Mouse (Mus musculus) liver, embryonic 14.5 days (tissue): ENCODE measurements around the gene Serpine1. TPM values are rescaled to one million over a fixed set of nuclear protein-coding genes. Genes with fewer than 3 reads are reported as not detected.
"Not testable (repeated sequence)": the region's sequence is repeated elsewhere in the genome, so short reads cannot be mapped to it uniquely, and the experiment has no call there.

ENCODE experiments used
- ATAC-seq: fragments of 200-750 bp; cut with Nextera tagmentation; 2 replicates; pipeline ENCODE4 v1.8.0; 2017; ENCODE audit warnings: moderate number of reproducible peaks, mild to moderate bottlenecking, moderate library complexity; ENCODE audit not compliant: insufficient read depth
- DNase-seq, 3 experiments: peaks; one replicate each; pipeline ENCODE4 v3.0.0-alpha.2; 2012 to 2013; ENCODE audit warnings: low read depth in 3 of 3, low spot score in 3 of 3
- H3K27ac ChIP-seq: fragments of 300-500 bp; sonication (generic); 2 replicates; pipeline ENCODE4 v1.5.1; 2014; ENCODE audit warnings: moderate library complexity, mild to moderate bottlenecking, control low read depth, inconsistent platforms
- H3K27me3 ChIP-seq: fragments of 300-500 bp; sonication (generic); 2 replicates; pipeline ENCODE4 v1.6.1; 2014; ENCODE audit warnings: mild to moderate bottlenecking, low read length, moderate library complexity; ENCODE audit not compliant: control insufficient read depth, insufficient read depth
- H3K36me3 ChIP-seq: fragments of 300-500 bp; sonication (generic); replicated peaks from 2 replicates; pipeline ENCODE4 v1.6.1; 2014; ENCODE audit warnings: low read depth; ENCODE audit not compliant: control insufficient read depth, insufficient read depth
- H3K4me1 ChIP-seq, 2 experiments: fragments of 200-500 bp in 1 of 2; fragments of 300-500 bp in 1 of 2; sonication (generic) in 1 of 2; replicated peaks; 2 replicates each; pipeline ENCODE4 v1.6.1; 2012 to 2014; ENCODE audit warnings: antibody characterized with exemption in 1 of 2, inconsistent platforms in 1 of 2, low read length in 1 of 2; ENCODE audit not compliant: control insufficient read depth in 2 of 2, insufficient read depth in 2 of 2
- H3K4me2 ChIP-seq: fragments of 300-500 bp; sonication (generic); 2 replicates; pipeline ENCODE4 v1.6.1; 2014; ENCODE audit warnings: low read depth, mild to moderate bottlenecking, control low read depth, moderate library complexity
- H3K4me3 ChIP-seq, 2 experiments: fragments of 200-500 bp in 1 of 2; fragments of 300-500 bp in 1 of 2; sonication (generic) in 1 of 2; 2 replicates each; pipeline ENCODE4 v1.5.1; 2012 to 2014; ENCODE audit warnings: low read depth in 2 of 2, low read length in 2 of 2, mild to moderate bottlenecking in 2 of 2, control low read depth in 1 of 2, inconsistent platforms in 1 of 2, moderate library complexity in 1 of 2; ENCODE audit not compliant: insufficient read depth in 1 of 2
- H3K9ac ChIP-seq: fragments of 300-500 bp; sonication (generic); replicated peaks from 2 replicates; pipeline ENCODE4 v1.6.1; 2014; ENCODE audit warnings: mild to moderate bottlenecking, control low read depth, moderate library complexity
- H3K9me3 ChIP-seq: fragments of 300-500 bp; sonication (generic); 2 replicates; pipeline ENCODE4 v1.6.1; 2016; ENCODE audit warnings: low read length, mixed read lengths; ENCODE audit not compliant: control insufficient read depth
- CTCF ChIP-seq: IDR thresholded peaks from 2 replicates; pipeline ENCODE4 v1.5.1; 2016; ENCODE audit warnings: antibody characterized with exemption, low read depth, control low read depth
- EP300 ChIP-seq: IDR thresholded peaks from 2 replicates; pipeline ENCODE4 v1.6.1; 2016; ENCODE audit warnings: antibody characterized with exemption, low read depth
- WGBS: fragments of 180-500 bp; shearing (Covaris S2); extraction: QIAGEN DNeasy Blood & Tissue Kit; methylation state at CpG from one replicate; pipeline ENCODE4 v1.1.7; 2014; ENCODE audit not compliant: insufficient replicate concordance; 5-methylcytosine and 5-hydroxymethylcytosine counted together
- polyA plus RNA-seq, 2 experiments: library from polyadenylated mRNA; depleted of rRNA in 1 of 2; stranded (reverse) in 1 of 2; unstranded in 1 of 2; fragments of >200 nt; fragmentation: Nextera tagmentation in 1 of 2; extraction: Ambion mirVana in 1 of 2; gene quantifications; 2 replicates each; pipeline versions ENCODE4 v1.2.1 to v1.2.3; 2012 to 2014

Serpine1 gene
- polyA plus RNA-seq (2012; rRNA removed) = 0.14 and 0.23 TPM in 2 replicates
- polyA plus RNA-seq (2014; fragmentation: Nextera tagmentation; extraction: Ambion mirVana) = not detected in 2 replicates

- Histone ChIP-seq H3K27me3 (no peaks in the 10 kb centered on the region), H3K4me1 (peaks cover 6 to 22% of the 10 kb centered on the region in 2 experiments), H3K9me3 (no peaks in the 10 kb centered on the region), H3K4me2 (peak within 1 kb of the TSS; percentile 20), H3K36me3 (no peaks in the 10 kb centered on the region), H3K4me3 (peak within 1 kb of the TSS in 1 of 2 experiments; percentile 30; a peak in 1 of 4 replicates), H3K9ac (no peak within 1 kb of the TSS), H3K27ac (no peak within 1 kb of the TSS)
- 23% methylated on average over 23 of the region's 23 CpGs for WGBS
- ATAC-seq (peak; percentile 64), DNase-seq (peak in 1 of 3 experiments; percentile 16)
- TF ChIP-seq CTCF = no peak
- no peak for TF ChIP-seq EP300
These were observed at the start of gene Serpine1 for GRCm38 (mm10) chr5:137072079-137072960. Gene Serpine1 (minus strand): TSS chr5:137072268.

GRCm38 (mm10) chr5:137121280-137121679 lies 49.2 kb upstream of the Serpine1 start:
- Histone ChIP-seq H3K27me3 (no peaks in the 10 kb centered on the region), H3K9ac (no peak overlapping the region), H3K4me3 (no peak overlapping the region), H3K36me3 (no peaks in the 10 kb centered on the region), H3K4me1 (peaks cover 12 to 18% of the 10 kb centered on the region in 2 experiments), H3K27ac (no peak overlapping the region), H3K4me2 (no peak overlapping the region), H3K9me3 (peaks cover 5% of the 10 kb centered on the region)
- ATAC-seq (no peak), DNase-seq (no peak)
- 61% methylated on average over 4 of the region's 4 CpGs for WGBS
- TF ChIP-seq EP300 = no peak

- Histone ChIP-seq H3K36me3 (peaks cover 13% of the 10 kb centered on the region), H3K27me3 (no peaks in the 10 kb centered on the region), H3K9me3 (peaks cover 17% of the 10 kb centered on the region), H3K9ac (no peak overlapping the region), H3K4me1 (peaks cover 21 to 29% of the 10 kb centered on the region in 2 experiments), H3K4me3 (no peak overlapping the region), H3K27ac (no peak overlapping the region), H3K4me2 (no peak overlapping the region)
- TF ChIP-seq EP300 (no peak), CTCF (no peak)
- ATAC-seq (no peak), DNase-seq (no peak)
- WGBS = 79% methylated on average over 4 of the region's 4 CpGs
These were observed 46.8 kb upstream of the Serpine1 start for GRCm38 (mm10) chr5:137118878-137119277.

- H3K4me2 ChIP-seq, H3K27me3 ChIP-seq, H3K9ac ChIP-seq, H3K27ac ChIP-seq, ATAC-seq, DNase-seq, H3K4me3 ChIP-seq: not testable (repeated sequence)
- 82% methylated on average over 3 of the region's 3 CpGs for WGBS
- peaks cover 26% of the 10 kb centered on the region for H3K9me3 ChIP-seq
- H3K36me3 ChIP-seq = peaks cover 22% of the 10 kb centered on the region
- peaks cover 18 to 23% of the 10 kb centered on the region in 2 experiments for H3K4me1 ChIP-seq
These were observed 45.9 kb upstream of the Serpine1 start for GRCm38 (mm10) chr5:137117994-137118393.

GRCm38 (mm10) chr5:137116987-137117386 lies 44.9 kb upstream of the Serpine1 start:
- peak overlapping the region; percentile 77 to 78 for H3K4me3 ChIP-seq
- no peak for TF ChIP-seq CTCF
- H3K27ac ChIP-seq = peak overlapping the region; percentile 93
- peak overlapping the region; percentile 97 for H3K4me2 ChIP-seq
- peaks cover 15 to 23% of the 10 kb centered on the region in 2 experiments for H3K4me1 ChIP-seq
- H3K27me3 ChIP-seq = no peaks in the 10 kb centered on the region
- DNase-seq (no peak), ATAC-seq (no peak)
- peaks cover 29% of the 10 kb centered on the region for H3K36me3 ChIP-seq
- 69% methylated on average over 2 of the region's 2 CpGs for WGBS
- H3K9ac ChIP-seq = peak overlapping the region; percentile 98
- H3K9me3 ChIP-seq = peaks cover 32% of the 10 kb centered on the region
